Mouse (Mus musculus): ENCODE results near the gene Rapgef5. TPM values are rescaled to one million over a fixed set of nuclear protein-coding genes. Genes with fewer than 3 reads are reported as not detected.
A peak's percentile ranks its signal among the peaks of the same experiment; 100 is the strongest.

Rapgef5 gene
- polyA plus RNA-seq, 1 experiment from 2014 or later: 31.7 TPM

DNA sequence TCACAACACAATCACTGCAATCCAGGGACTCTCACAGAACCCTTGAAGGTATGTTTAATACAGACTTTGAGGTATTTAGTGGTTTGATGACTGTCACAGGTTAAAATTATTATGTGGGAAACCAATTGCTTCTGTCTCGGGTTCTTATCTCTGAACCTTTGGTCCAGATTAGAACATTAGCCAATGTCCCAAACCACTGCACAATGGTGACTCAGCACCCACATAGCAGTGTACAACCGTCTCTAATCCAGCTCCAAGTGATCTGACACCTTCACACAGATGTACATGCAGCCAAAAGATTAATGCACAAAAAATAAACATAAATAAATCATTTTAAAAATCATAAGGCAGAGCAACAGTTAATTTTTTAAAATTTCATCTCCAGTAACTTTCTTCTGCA is 11.1 kb upstream of the Rapgef5 start:
- Histone ChIP-seq H3K9ac (replicated peaks) (no peak overlapping the region), H3K9me3 (replicated peaks) (no peaks in the 10 kb centered on the region), H3K36me3 (no peaks in the 10 kb centered on the region), H3K27me3 (replicated peaks) (no peaks in the 10 kb centered on the region), H3K4me3 (replicated peaks) (no peak overlapping the region), H3K4me2 (no peak overlapping the region), H3K4me1 (no peaks in the 10 kb centered on the region), H3K27ac (replicated peaks) (no peak overlapping the region)
- WGBS: 86% methylated on average over 2 of the region's 2 CpGs
- no peak for ATAC-seq (ENCODE audit: low FRiP score)

GRCm38 (mm10) chr12:117507772-117508171 is 8.5 kb upstream of the Rapgef5 start:
- Histone ChIP-seq H3K4me2 (no peak overlapping the region), H3K9ac (replicated peaks) (no peak overlapping the region), H3K27me3 (replicated peaks) (no peaks in the 10 kb centered on the region), H3K36me3 (no peaks in the 10 kb centered on the region), H3K9me3 (replicated peaks) (no peaks in the 10 kb centered on the region), H3K27ac (replicated peaks) (no peak overlapping the region), H3K4me3 (replicated peaks) (no peak overlapping the region), H3K4me1 (peaks cover 6% of the 10 kb centered on the region; the same call in 1 of the 2 replicates)
- no peak for ATAC-seq (ENCODE audit: low FRiP score)
- 66% methylated on average over 1 of the region's 1 CpGs for WGBS

DNA sequence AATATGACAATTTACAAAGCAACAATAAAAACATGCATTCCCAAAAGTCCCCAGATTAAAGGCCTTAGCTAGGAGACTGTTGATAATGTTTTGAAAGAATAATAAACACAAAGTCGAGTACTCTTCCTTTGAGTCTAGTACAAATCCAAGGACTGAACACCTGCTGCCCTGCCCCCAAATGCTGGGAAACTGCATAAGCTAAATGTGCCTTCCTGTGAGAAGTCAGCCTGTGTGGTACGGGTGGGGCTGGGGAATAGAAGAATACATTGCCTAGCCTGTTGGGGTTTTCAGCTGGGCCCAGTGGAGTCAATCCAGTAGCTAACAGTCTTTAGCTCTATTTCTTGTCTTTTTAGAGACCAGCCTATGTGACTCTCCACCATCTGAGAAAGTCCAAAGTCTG is 6.4 kb upstream of the Rapgef5 start:
- Histone ChIP-seq H3K36me3 (no peaks in the 10 kb centered on the region), H3K4me3 (replicated peaks) (no peak overlapping the region), H3K27ac (replicated peaks) (no peak overlapping the region), H3K4me1 (peaks cover 16% of the 10 kb centered on the region), H3K27me3 (replicated peaks) (no peaks in the 10 kb centered on the region), H3K4me2 (no peak overlapping the region), H3K9me3 (replicated peaks) (no peaks in the 10 kb centered on the region), H3K9ac (replicated peaks) (no peak overlapping the region)
- WGBS: 54% methylated on average over 2 of the region's 2 CpGs
- ATAC-seq (ENCODE audit: low FRiP score): no peak

DNA sequence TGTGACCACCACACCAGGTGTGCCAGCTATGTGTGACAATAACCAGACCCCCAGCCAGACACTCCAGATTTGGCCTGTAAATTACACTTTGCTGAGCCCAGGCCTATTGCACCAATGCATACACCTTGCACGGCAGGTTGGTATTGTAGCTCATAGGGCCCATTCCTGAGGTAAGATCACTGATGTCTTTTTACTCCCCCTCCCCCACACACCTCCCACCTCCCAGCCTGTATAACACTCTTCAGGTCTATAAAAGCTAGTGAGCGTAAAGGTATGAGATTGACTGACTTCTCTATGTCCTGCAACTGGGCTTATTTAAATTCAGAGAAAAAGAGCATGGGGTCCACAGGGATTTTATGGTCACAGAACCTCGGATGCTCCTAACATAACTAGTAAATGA is 3.8 kb upstream of the Rapgef5 start:
- H3K4me2 ChIP-seq: no peak overlapping the region
- no peaks in the 10 kb centered on the region for H3K9me3 ChIP-seq (replicated peaks)
- WGBS: 50% methylated on average over 3 of the region's 3 CpGs
- H3K4me3 ChIP-seq (replicated peaks): no peak overlapping the region
- H3K36me3 ChIP-seq: no peaks in the 10 kb centered on the region
- H3K27me3 ChIP-seq (replicated peaks): no peaks in the 10 kb centered on the region
- H3K4me1 ChIP-seq: peaks cover 16% of the 10 kb centered on the region
- H3K9ac ChIP-seq (replicated peaks): no peak overlapping the region
- peak; percentile 58; the same call in 1 of the 2 replicates for ATAC-seq (ENCODE audit: low FRiP score)
- H3K27ac ChIP-seq (replicated peaks): peak overlapping the region; percentile 60; the same call in 1 of the 2 replicates

GRCm38 (mm10) chr12:117513150-117513932 is 2.9 kb upstream of the Rapgef5 start:
- Histone ChIP-seq H3K9me3 (replicated peaks) (no peaks in the 10 kb centered on the region), H3K27me3 (replicated peaks) (no peaks in the 10 kb centered on the region), H3K4me3 (replicated peaks) (no peak overlapping the region), H3K27ac (replicated peaks) (peak overlapping the region; percentile 60; the same call in 1 of the 2 replicates), H3K4me1 (peaks cover 16% of the 10 kb centered on the region), H3K36me3 (no peaks in the 10 kb centered on the region), H3K9ac (replicated peaks) (no peak overlapping the region), H3K4me2 (no peak overlapping the region)
- peak; percentile 56 for ATAC-seq (ENCODE audit: low FRiP score)
- WGBS: 42% methylated on average over 11 of the region's 11 CpGs

- WGBS: 78% methylated on average over 14 of the region's 14 CpGs
- no peak for ATAC-seq (ENCODE audit: low FRiP score)
These were observed 1.1 kb downstream of the Rapgef5 start for GRCm38 (mm10) chr12:117517275-117517936.

DNA sequence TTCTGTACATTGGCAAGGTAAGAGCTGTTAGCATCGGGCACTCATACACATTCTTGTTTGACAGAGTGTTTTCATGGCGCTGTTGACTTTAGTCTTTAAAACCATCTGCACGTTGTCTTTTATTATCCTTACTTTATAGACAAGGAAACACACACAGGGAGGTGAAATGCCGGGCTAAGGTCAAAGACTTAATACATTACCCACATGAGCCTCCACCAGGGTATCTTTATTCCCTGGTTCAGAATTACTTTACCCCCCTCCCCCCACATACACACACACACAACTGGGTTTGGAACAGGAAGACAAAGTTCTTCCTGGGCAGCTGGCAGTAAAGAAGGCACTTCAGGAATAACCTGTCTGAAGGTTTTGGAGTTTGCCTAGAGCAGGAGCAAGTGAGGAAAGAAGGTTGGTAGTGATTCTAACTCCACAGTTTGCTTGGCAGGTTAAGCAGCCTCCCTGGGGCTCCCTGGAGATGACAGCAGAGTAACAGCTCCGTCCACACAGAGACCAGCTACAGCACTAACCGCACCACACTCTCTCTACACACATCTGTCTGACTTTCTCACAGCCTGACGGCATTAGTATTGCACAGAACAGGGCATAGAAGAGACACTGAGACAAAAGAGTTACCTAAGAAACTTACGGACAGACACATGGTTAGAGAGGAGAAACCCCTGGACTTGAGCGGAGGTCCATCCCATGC is 8.2 kb downstream of the Rapgef5 start:
- no peaks in the 10 kb centered on the region for H3K36me3 ChIP-seq
- whole genome bisulfite sequencing: 66% methylated on average over 9 of the region's 9 CpGs
- H3K27ac ChIP-seq (replicated peaks): no peak overlapping the region
- H3K4me2 ChIP-seq: no peak overlapping the region
- ATAC-seq (ENCODE audit: low FRiP score): no peak
- no peaks in the 10 kb centered on the region for H3K9me3 ChIP-seq (replicated peaks)
- no peak overlapping the region for H3K4me3 ChIP-seq (replicated peaks)
- H3K27me3 ChIP-seq (replicated peaks): no peaks in the 10 kb centered on the region
- H3K9ac ChIP-seq (replicated peaks): no peak overlapping the region
- H3K4me1 ChIP-seq: peaks cover 7% of the 10 kb centered on the region

More at GRCm38 (mm10) chr12:117517275-117517936, 1.1 kb downstream of the Rapgef5 start:
- Histone ChIP-seq H3K4me2 (no peak overlapping the region), H3K9me3 (replicated peaks) (no peaks in the 10 kb centered on the region), H3K4me3 (replicated peaks) (no peak overlapping the region), H3K9ac (replicated peaks) (no peak overlapping the region), H3K27ac (replicated peaks) (no peak overlapping the region), H3K27me3 (replicated peaks) (no peaks in the 10 kb centered on the region), H3K36me3 (no peaks in the 10 kb centered on the region), H3K4me1 (peaks cover 13% of the 10 kb centered on the region)

DNA sequence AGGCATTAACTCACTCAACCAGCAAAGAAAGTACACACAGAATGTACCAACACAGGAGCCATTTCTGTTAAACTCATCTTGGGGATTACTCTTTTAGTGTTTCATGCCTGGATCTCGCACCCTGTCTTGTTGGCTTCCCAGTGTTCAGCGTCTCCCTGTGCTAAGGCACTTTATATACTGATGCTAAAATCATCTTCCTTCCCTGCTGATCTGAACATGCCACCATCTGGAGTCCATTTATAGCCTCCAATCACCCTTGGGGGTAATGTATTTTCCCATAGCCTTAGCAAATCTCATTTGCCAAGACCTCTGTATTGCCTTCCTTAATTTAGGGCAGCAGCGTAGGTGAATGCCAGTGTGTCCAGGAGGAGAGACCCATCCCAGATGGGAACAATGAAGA is 11.6 kb downstream of the Rapgef5 start:
- WGBS: 31% methylated on average over 3 of the region's 3 CpGs
- H3K4me3 ChIP-seq (replicated peaks): no peak overlapping the region
- H3K4me2 ChIP-seq: no peak overlapping the region
- H3K27ac ChIP-seq (replicated peaks): no peak overlapping the region
- H3K9ac ChIP-seq (replicated peaks): no peak overlapping the region
- no peaks in the 10 kb centered on the region for H3K9me3 ChIP-seq (replicated peaks)
- no peak for ATAC-seq (ENCODE audit: low FRiP score)
- H3K36me3 ChIP-seq: no peaks in the 10 kb centered on the region
- H3K27me3 ChIP-seq (replicated peaks): peaks cover 4% of the 10 kb centered on the region
- peaks cover 7% of the 10 kb centered on the region for H3K4me1 ChIP-seq

GRCm38 (mm10) chr12:117528509-117529145 is 12.3 kb downstream of the Rapgef5 start:
- Histone ChIP-seq H3K9ac (replicated peaks) (no peak overlapping the region), H3K36me3 (no peaks in the 10 kb centered on the region), H3K27me3 (replicated peaks) (peaks cover 11% of the 10 kb centered on the region), H3K9me3 (replicated peaks) (no peaks in the 10 kb centered on the region), H3K4me1 (peaks cover 10% of the 10 kb centered on the region), H3K4me2 (no peak overlapping the region), H3K27ac (replicated peaks) (no peak overlapping the region), H3K4me3 (replicated peaks) (no peak overlapping the region)
- no peak for ATAC-seq (ENCODE audit: low FRiP score)
- 65% methylated on average over 4 of the region's 4 CpGs for WGBS

- WGBS: 88% methylated on average over 4 of the region's 4 CpGs
- no peak overlapping the region for H3K4me3 ChIP-seq (replicated peaks)
- H3K4me2 ChIP-seq: no peak overlapping the region
- no peak overlapping the region for H3K27ac ChIP-seq (replicated peaks)
- H3K9ac ChIP-seq (replicated peaks): no peak overlapping the region
- peaks cover 24% of the 10 kb centered on the region for H3K27me3 ChIP-seq (replicated peaks)
- no peak for ATAC-seq (ENCODE audit: low FRiP score)
- H3K36me3 ChIP-seq: no peaks in the 10 kb centered on the region
- no peaks in the 10 kb centered on the region for H3K9me3 ChIP-seq (replicated peaks)
- H3K4me1 ChIP-seq: peaks cover 18% of the 10 kb centered on the region
These were observed 14.8 kb downstream of the Rapgef5 start for GRCm38 (mm10) chr12:117531106-117531505.
